Mouse (Mus musculus) activated CD4-positive, CD25-positive, alpha-beta regulatory T cell, adult 4 months (primary cell): ENCODE measurements around the gene Pdcd2. TPM values are rescaled to one million over a fixed set of nuclear protein-coding genes. Genes with fewer than 3 reads are reported as not detected.
A peak's percentile ranks its signal among the peaks of the same experiment; 100 is the strongest.
"Not testable (repeated sequence)": the region's sequence is repeated elsewhere in the genome, so short reads cannot be mapped to it uniquely, and the experiment has no call there.

ENCODE experiments used
- ATAC-seq: one replicate; pipeline ENCODE4 v1.8.0; 2017
- polyA plus RNA-seq, 2 experiments: library from polyadenylated mRNA; unstranded; fragments of 100-300 nt; shearing (Covaris generic); gene quantifications; one replicate each; pipeline ENCODE4 v1.2.1; 2017

The Pdcd2 gene
- polyA plus RNA-seq, result 10 to 100 TPM; 17.2 to 34.8 TPM

DNA sequence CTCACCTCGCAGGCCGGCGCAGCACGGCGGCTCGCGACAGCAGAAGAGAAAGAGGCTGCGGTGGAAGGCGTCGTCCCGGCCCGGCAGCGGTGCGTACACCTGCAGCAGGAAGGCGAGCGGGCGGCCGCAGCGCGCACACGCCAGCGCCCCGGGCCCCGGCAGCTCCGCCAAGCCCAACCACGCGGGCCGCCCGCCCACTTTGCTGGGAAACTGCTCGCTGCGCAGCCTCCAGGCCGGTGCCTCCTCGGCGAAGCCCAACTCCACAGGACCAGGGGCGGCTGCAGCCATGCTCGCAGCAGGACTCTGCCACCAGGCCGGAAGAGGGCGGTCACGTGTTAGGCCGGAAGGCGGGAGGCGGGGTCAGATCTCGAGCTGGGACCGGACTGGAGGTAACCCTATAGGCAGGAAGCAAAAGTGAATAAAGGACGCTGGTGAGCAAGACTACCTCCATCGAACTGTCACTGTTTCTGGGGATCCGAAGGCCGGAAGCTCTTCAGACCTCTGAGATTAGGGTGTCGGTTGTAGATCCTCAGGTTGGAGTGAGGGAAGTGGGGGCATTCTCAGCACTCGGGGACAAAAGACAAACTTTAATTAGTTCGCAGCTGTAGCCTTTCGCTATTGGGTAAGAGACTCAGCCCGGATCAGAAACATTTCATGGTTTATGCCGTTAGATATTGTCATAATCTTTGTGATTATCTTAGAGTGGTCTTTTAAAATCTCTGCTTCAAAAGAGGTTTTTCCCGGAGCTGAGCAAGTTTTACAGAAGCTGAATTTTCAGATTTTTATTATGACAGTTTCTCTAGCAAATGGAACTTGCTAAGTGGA is at the start of gene Pdcd2:
TSS of gene Pdcd2 (minus strand) at position 316 of the 825 bp plus-strand sequence.
- peak; percentile 97 for ATAC-seq

DNA sequence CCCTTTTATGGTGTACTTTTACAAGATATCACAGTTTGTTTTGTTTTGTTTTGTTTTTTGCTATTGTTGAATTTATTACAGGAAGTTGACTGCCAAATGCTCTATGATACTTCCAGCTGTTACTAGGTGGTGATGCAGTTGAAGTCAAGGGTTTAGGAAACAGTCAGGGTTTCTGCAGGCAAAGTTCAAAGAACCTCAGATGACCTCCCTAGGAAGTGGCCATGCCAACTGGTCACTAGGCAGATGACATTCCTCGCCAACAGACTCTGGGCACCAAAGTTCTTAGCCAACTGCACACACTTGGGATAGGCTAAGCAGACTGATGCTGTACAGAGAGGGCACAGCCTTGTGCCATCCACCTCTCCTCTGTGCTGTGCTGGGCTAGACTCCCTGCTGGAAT is 48.0 kb upstream of the Pdcd2 start:
- no peak for ATAC-seq

DNA sequence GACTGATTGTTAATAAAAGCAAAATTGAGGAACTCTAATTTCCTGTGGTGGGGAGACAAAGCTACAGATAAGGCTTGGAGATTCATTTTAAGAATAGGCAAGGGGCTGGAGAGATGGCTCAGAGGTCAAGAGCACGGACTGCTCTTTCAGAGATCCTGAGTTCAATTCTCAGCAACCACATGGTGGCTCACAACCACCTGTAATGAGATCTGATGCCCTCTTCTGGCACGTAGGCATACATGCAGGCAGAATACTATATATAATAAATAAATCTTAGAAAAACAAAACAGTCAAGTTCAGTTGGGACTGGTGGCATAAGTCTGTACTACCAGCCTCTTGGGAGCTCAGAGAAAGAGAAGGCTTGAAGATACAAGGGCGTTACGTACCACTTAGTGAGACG is 39.8 kb upstream of the Pdcd2 start:
- ATAC-seq, result no peak

DNA sequence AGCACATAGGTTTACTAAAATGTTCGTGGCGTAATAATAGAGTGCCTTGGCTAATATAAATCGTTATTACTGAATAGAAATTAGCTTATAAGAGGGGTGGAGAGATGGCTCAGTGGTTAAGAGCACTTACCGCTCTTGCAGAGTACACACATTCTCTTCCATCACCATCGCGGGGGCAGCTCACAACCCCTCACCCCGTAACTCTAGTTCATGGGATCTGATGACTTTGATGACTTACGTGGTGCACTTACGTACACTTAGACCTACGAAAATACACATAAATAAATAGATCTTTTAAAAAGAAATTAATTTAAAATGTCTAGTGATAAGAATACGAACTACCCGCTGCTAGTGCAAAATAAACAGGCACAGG is 37.8 kb upstream of the Pdcd2 start:
- no peak for ATAC-seq

DNA sequence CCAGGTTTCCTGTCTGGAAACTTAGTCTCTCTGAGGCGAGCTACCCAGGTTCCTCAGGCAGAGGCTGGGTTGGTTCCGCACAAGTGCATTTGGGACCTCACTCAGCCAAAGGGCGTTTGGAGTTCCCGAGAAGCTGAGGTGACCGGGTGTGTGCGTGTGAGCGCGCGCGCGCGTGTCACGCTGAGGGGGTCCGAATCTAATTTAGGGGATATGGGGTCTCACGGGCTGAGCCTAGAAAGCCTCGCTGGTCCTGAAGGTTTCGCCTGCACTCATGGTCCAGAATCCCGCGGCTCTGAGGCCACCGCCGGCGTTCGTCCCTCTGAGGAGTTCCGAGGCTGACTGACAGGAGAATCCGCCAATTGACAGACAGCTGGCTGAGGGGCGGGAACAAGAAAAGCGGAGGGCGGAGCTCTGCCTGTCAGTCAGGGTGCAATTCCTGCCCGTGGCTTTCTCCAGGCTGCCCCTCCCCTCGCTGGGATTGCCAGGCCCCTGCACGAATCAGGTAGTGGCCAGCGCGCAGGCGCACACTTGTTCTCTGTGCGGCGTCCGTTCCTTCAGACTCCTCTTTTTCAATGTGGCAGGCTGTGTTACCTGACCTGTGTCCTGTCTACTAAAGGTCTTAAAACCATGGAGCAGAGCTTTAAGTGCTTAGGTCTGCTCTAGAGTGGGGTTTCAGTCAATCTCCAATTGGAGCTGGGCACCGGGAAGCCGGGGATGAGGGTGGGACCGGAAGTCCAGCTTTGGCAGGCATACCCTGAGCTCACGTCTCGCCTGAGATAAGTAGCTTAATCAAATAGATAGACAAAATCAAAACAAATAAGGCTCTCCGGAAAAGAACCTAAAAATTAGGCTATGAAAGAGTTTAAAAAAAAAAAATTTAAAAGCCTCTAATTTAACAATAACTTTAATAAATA is 37.2 kb upstream of the Pdcd2 start, which contains the start of gene Prdm9:
TSS of gene Prdm9 (minus strand) at position 341 of the 914 bp plus-strand sequence.
- peak; percentile 99 for ATAC-seq

DNA sequence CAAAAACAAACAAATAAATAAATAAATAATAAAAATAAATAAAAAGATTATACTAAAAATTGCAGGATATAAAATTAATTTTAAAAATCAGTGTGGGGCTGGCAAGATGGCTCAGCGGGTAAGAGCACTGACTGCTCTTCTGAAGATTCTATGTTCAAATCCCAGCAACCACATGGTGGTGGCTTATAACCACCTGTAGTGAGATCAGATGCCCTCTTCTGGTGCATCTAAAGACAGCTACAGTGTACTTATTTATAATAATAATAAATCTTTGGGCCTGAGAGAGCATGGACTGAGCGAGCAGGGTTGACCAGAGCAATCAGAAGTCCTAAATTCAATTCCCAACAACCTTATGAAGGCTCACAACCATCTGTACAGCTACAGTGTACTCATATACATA is 32.8 kb upstream of the Pdcd2 start:
- no peak for ATAC-seq

DNA sequence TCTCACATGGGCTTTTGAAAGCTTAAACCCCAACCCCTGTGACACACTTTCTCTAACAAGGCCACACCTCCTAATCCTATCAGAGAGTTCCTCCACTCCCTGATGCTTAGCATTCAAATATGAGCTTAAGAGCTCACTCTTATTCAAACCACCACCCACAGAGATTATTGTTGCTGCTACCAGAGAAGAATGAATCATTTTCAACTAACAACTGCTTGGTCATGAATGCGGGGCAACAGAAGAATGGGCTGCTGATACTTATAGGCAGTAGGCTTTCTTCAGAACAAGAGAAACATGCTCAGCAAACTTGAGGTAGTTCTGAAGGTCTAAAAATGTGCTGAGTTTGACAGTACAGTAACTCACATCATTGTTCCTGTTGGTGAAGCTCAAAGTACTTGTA is 22.6 kb upstream of the Pdcd2 start:
- ATAC-seq, result no peak

DNA sequence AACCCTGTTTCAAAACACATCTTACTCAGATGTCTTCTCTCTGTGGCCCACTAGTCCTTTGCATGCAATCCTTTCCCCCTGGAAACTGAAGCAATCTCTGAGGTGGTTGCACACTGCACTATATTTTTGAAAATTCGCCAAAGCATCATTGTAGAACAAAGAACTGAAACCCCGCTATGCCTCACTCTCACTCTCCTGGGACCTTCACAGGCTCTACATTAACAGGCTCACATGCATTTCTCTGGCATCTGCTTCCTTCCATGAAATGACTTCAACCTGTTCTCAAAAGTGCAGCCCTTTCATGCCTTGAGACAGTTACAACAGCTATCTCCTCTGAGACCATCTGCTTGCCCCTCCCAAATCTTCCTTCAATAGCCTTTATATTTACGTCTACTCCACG is 19.3 kb upstream of the Pdcd2 start:
- no peak for ATAC-seq

DNA sequence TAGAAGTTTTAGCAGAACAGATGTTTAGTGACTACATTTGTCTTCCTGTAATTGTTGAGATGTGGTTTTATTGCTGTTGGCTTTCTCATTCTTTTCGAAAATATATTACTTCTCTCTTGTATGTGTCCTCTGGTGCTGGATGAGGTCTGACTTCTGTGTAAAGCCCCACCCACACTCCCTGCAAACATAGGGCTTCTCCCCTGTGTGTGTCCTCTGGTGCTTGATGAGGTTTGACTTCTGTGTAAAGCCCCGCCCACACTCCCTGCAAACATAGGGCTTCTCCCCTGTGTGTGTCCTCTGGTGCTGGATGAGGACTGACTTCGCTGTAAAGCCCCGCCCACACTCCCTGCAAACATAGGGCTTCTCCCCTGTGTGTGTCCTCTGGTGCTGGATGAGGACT is 16.8 kb upstream of the Pdcd2 start:
- ATAC-seq, result not testable (repeated sequence)

DNA sequence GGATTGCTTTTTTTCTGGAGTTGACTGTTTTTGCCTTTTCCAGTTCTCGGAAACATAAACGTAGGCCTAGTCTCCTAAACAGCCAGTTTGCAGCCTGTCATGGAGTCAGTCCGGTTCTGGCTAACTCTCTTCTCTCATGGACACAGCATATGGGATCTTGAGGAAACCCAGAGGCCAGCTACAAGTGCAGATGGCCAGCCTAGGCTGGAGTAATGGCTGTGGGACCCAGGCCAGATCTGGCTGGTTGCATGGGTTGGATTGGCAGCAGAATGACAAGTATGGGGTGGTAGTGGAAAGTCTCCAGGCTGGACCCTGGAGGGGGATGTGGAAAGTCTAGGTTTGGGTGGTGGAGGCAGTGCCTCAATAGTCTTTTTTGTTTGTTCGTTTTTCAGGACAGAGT is 13.2 kb upstream of the Pdcd2 start:
- no peak for ATAC-seq

DNA sequence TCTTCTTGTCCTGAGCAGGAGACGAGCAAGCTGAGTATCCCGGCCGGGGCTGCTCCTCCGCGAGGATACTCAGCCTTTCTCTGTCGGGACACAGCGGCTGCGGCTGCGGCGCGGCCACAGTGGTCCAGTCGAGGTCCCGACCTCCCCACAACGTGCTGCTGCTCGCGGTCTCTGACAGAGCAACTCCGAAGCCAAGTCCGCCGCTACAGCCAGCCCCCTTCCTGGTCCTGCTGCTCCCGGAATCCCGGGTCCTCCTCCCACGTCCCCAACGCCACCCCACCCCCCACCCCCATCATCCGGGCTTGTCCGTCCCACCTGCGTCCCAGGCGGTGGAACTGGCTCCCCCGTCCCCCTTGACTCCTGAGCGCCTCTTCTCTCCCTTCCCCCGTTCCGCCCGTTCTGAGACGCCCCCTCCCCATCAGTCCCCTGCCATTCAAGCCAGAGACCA is 9.4 kb upstream of the Pdcd2 start:
- no peak for ATAC-seq

DNA sequence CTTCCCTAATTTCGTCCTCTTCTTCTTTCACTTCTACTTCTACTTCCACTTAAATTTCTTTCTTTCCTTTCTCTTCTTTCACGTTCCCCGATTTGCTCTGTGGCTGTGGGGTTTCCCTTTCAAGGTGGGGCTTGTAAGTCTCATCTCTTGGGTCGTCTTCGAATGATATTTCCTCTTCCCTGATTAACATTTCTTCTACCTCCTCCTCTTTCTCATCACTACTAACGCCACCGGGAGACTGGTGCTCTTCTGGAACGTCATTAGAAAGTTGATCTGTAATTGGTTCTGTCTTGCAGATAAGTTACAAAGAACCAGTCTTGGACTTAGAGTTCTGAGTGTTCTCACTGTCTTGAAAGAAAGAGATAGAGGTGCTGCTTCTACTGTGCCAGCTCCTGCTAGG is 8.8 kb upstream of the Pdcd2 start:
- peak; percentile 79 for ATAC-seq

DNA sequence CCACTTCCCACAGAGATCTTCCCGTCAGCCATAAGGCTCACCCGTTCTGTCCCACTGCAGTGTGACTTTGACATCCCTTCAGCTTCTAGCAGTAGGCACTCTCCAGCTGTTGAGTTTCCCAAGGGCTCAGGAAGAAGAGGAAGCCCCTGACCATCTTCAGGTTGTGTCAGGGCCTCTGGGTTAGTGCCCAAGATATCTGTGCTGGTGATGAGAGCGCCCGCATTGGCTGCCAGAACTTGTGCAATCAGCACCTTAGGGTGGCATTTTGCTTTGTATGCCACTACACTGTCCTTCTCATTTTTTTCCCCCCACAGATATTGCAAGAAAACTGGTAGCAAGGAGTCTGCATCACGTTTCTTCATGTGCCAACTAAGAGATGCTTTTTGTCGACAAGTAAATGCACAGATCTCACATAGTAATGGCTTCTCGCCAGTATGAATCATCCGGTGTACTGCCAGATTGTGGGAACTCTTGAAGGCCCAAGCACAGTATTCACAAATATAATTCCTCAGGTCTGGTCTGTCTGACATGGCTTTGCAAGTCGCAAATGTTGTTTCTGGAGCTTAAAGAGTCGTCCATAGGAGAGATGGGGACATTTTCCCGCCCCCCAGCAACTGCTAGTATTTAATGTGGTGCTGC is 8.2 kb upstream of the Pdcd2 start:
- no peak for ATAC-seq

DNA sequence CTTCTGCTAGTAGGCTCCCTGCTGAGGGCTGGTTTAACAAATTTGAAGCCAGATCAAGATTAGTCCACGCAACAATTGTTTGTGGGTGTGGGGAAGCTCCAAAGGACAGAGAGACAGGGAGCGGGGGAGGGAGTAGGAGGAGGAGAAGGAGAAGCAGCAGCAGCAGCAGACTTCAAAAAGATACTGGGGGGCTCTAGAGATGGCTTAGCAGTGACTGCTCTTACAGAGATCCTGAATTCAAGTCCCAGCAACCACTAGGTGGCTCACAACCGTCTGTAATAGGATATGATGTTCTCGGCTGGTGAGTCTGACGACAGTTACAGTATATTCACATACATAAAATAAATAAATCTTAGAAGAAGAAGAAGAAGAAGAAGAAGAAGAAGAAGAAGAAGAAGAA is 3.0 kb upstream of the Pdcd2 start:
- no peak for ATAC-seq

DNA sequence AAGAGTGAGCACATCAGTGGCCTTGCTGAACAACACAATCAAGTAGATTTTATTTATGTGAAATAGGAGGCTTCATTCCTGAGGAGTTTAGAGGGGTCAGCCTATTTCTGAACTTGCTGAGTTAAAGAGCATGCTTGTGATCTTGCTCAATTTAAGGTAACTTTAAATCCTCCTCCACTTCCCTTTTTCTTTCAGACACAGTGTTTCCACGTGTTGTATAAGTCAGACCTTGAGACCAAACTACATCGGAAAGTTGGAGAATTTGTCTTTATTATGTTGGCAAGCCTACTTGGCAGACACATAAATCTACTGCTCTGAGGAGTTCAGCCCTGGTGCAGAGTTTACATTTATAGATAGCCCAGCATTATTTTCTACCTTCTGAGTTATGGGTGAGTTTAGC is 1.8 kb upstream of the Pdcd2 start:
- no peak for ATAC-seq

DNA sequence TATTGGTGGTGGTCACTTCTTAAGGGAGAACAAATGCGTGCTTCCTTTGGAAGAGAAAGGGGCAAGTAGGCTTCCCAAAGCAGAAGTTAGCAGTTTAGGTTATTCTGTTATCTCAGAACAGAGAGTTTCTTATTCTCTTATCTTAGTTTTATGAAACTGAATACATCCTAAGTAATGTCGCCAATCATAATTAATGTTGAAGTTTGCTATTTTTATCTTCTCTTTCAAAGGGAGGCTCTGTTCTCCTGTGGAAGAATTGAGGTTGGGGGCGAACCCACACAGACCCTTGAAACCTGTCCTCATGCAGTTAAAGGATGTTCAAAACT is 673 bp upstream of the Pdcd2 start:
- ATAC-seq, result no peak

DNA sequence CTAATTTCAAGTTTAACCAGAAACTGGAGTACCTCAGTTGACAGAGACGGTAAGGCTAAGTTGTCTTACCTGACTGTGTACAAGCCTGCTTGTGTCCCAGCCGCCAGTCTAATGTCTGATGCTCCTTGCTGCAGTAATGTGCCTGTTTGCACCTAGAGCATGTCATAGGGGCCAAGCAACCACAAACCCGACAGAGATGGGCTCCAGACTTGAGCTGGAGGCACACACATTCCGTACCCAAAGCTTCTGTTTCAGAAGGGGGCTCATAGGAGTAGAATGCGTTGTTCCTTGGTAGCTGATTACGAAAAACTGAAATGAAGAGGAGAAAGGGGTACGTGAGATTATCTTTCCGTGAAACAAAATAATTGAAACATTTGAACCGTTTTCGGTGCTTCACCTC is 797 bp downstream of the Pdcd2 start:
- ATAC-seq, result no peak

DNA sequence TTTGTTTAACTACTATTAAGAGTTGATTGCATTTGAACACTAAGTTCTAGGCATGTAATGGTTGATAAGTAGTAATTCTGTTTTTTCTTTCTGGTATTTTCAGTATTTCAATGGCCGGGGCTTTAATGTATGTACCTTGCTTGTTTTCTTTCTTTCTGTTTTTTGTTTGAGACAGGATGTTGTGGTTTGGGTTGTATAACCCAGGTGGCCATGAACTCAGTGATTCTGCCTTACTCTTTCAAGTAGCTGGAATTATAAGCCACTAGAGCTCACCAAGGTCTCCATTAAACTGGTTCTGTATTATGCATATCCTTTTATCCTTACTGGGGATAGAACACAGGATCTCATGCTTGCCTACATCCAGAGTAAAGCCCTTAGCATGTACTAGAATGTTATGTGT is 8.3 kb downstream of the Pdcd2 start:
- ATAC-seq, result peak; percentile 77

DNA sequence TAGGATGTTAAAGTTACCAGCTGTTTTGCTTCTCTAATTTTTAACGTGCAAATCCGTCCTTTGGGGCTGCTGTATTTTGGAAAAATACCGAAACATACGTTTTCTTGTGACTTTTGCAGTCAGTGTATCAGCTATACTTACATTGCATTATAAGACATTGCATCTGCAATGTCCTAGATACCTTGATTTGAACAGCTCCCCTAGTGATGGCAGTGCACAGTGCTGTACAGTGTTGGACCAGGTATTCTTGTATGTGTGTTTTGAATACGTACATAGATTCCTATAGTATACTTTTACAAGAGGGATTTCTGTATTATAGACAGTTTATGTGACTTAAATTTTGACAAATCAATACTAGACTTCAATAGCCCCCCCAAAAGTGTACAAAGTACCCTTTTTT is 8.9 kb downstream of the Pdcd2 start:
- peak; percentile 44 for ATAC-seq

DNA sequence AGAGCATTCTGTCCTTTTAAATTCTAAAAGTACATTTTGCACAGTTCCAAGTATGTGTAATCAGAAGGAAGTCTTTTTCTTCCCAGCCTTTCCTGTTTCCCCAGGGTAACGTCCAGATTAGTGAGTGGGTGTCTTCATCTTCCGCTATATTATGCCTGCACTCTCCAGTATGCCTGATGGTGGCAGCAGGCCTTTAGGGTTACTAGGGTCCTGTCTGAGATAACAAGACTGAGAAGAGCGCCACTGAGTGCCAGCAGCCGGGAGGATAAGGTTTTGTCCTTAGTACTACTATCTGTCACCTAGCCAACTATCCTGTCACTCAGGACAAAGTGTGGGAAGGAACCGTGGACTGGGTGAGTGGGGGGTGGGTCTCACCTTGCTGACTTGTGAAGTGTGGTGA is 9.3 kb downstream of the Pdcd2 start:
- no peak for ATAC-seq

DNA sequence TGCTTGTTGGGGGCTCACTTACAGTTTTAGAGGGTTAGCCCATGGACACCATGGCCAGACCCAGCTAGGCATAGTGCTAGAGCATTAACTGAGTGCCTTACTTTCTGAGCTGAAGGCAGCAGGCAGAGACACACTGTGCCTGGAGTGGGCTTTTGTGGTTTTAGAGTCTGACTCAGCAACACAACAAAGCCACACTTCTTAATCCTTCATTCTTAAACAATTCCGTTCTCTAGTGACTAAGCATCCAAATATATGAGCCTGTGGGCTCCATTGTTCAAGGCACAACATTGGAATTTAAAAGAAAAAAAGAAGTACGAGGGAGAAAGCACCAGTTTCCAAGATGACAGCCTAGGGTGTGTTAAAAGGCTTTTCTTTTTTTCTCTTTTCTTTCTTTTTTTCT is 16.4 kb downstream of the Pdcd2 start:
- no peak for ATAC-seq

DNA sequence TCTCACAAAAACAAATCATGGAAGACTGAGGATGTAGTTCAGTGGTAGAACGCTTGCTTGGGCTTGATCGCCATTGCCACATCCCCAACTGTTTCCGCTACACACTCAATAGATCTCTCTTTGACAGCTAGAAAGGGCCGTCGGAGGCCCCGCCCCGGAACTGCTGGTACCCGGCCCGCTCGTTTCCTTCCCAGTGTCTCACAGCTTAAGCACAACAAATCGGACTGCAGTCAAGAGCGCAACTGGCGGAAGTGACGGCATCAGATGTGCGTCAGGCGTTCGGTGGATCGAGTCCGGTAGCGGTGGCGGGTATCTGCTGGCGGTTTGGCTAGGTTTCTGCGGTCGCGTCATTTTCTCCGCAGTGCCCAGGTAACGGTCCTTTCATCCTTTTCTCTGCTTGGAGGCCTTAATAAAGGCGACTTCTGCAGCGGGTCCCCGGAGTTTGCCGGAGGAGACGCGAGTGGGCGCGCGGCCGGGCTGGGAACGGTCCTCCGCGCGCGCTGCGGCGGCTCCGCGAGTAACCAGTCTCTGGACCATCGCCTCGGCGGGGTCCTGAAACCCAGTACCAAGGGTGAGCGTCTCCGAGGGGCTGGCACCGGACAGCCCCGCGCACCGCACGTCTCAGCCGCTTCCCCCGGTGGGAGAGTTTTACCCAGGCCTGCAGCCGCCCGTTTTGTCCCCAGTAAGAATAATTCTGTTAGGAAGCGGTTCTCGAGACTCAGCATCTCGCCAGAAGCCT is 27.3 kb downstream of the Pdcd2 start, which contains the start of the genes Psmb1 and Tbp:
TSS of gene Psmb1 (minus strand) at position 96 of the 739 bp plus-strand sequence.
TSS of gene Tbp (plus strand) at position 233 of the 739 bp plus-strand sequence.
- ATAC-seq, result peak; percentile 87

DNA sequence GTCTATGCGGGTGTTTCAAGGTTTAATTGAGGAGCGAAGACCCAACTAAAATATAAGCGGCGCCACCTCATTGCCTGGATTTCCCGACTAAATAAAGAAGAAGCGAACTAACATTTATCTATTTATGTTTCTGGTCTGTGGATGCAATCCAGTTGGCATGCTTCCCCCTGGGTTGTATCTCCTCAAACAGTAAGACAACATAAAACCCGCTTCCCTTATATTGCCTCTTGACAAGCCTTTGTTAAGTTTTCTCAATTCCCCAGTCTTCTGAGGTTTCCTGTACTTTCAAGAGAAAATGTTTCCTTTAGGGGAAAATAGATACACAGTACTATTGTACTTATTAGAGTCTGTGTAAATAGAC is 28.4 kb downstream of the Pdcd2 start:
- no peak for ATAC-seq
